Mouse (Mus musculus): ENCODE results near the gene Angptl2. TPM values are rescaled to one million over a fixed set of nuclear protein-coding genes. Genes with fewer than 3 reads are reported as not detected.
A peak's percentile ranks its signal among the peaks of the same experiment; 100 is the strongest.

Gene Angptl2
- polyA plus RNA-seq (2015; fragmentation: Nextera tagmentation; extraction: Ambion mirVana): 35.3 and 37.3 TPM in 2 replicates

DNA sequence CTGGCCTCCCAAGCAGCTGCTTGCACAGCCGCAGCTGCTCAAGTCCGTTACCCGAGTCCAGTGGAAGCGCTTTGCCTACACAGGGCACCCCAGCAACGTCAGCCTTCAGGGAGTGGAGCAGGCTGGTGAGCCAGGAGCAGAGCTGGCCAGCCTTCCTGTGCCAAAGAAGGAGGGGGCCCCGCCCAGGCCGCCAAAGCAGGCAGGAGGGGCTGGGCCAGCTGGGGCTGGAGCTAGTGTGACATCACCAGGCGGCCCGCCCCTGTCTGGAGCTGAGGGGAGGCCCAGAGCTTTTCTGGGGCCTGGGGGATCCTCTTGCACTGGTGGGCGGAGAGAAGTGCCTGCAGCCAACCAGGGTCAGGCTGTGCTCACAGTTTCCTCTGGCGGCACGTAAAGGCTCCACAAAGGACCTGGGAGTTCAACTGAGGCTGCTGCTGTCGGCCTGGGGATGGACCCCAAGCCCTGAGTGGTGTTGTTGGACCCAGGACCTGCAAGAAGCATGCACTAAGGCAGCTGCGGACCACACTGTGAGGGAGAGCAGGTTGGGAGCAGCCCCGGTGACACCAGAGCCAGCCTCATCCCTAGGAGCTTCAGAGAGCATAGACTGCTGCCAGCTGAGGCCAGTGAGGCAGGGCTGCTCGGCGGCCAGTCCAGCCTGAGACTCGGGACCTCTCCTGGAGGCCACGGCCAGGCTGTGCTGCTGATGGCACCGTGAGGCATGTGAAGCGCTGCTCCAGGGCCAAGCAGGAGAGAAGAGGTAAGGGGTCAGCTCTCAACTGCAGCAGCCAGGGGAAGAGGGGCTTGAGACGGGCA, at the start of gene Angptl2:
Gene Angptl2 (plus strand): TSS at position 370 of the 810 bp plus-strand sequence.
- H3K27me3 ChIP-seq (ENCODE audit: control insufficient read depth, insufficient read depth, low read length): no peaks in the 10 kb centered on the region
- H3K9ac ChIP-seq (ENCODE audit: low read length): peak within 1 kb of the TSS; percentile 67
- no peaks in the 10 kb centered on the region for H3K36me3 ChIP-seq (ENCODE audit: control insufficient read depth, insufficient read depth, low read length)
- WGBS: 4% methylated on average over 22 of the region's 22 CpGs
- DNase-seq (ENCODE audit: low spot score) (peak; percentile 92), ATAC-seq (ENCODE audit: low FRiP score, low TSS enrichment) (peak; percentile 93)
- H3K27ac ChIP-seq (replicated peaks): peak within 1 kb of the TSS; percentile 83
- TF ChIP-seq CTCF (IDR thresholded peaks at IDR 0.05; ENCODE audit: low read depth) (no peak; the same call in 1 of the 2 replicates), EP300 (optimal IDR thresholded peaks at IDR 0.05) (no peak)
- H3K4me2 ChIP-seq (replicated peaks; ENCODE audit: low read depth): peak within 1 kb of the TSS; percentile 62
- no peaks in the 10 kb centered on the region for H3K9me3 ChIP-seq (ENCODE audit: control insufficient read depth, low read length)
- 0 out of 2 replicates have a peak, but pooled peaks cover 3% of the 10 kb centered on the region for H3K4me1 ChIP-seq (replicated peaks; ENCODE audit: control insufficient read depth, insufficient read depth)
- H3K4me3 ChIP-seq (ENCODE audit: low read depth, low read length): peak within 1 kb of the TSS; percentile 50

DNA sequence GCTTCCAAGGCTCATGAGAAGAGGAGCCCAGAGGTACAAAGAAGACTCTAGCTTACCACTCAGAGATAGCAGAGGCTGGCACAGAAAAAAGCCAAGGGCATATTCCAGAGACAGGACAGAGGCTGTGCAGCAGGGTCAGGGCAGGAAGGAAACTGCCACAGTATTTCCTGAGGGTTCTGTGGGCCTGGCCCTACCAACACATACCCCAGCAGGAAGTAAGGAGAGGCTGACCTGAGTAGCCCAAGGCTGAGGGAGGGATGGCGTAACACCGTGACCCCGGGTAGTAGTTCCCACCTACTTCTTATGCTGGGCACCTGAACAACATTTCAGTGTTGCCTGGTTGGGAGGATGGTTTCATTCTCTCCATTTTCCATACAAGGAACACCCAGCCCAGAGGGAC, 48.8 kb upstream of the Angptl2 start:
- Histone ChIP-seq H3K4me3 (ENCODE audit: low read depth, low read length) (no peak overlapping the region), H3K27me3 (ENCODE audit: control insufficient read depth, insufficient read depth, low read length) (no peaks in the 10 kb centered on the region), H3K4me1 (replicated peaks; ENCODE audit: control insufficient read depth, insufficient read depth) (peaks cover 4% of the 10 kb centered on the region; the same call in 1 of the 2 replicates), H3K4me2 (replicated peaks; ENCODE audit: low read depth) (no peak overlapping the region), H3K9ac (ENCODE audit: low read length) (no peak overlapping the region), H3K9me3 (ENCODE audit: control insufficient read depth, low read length) (no peaks in the 10 kb centered on the region), H3K36me3 (ENCODE audit: control insufficient read depth, insufficient read depth, low read length) (0 out of 2 replicates have a peak, but pooled peaks cover under 1% of the 10 kb centered on the region), H3K27ac (replicated peaks) (no peak overlapping the region)
- DNase-seq (ENCODE audit: low spot score) (no peak), ATAC-seq (ENCODE audit: low FRiP score, low TSS enrichment) (no peak)
- 96% methylated on average over 3 of the region's 3 CpGs for WGBS
- no peak for TF ChIP-seq EP300 (optimal IDR thresholded peaks at IDR 0.05)
- no peak for TF ChIP-seq CTCF (IDR thresholded peaks at IDR 0.05; ENCODE audit: low read depth)

DNA sequence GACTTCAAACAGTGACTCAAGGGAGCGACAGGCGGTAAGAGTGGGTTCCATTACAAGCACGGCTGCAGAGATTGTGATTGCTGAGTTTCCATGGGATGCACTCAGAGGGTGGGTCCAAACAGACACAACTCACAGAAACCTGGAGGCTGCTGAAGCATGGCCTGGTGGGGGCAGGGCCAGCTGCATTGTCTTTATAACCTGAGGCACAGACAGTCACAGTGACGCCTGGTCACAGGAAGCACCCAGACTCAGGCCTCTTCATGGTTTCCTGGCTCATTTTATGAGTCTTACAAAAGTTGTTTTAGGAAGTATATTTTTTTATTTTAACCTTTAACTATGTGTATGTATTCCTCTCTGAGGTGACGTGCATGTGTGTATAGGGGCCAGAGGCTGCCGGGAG, 46.4 kb upstream of the Angptl2 start:
- Histone ChIP-seq H3K4me2 (replicated peaks; ENCODE audit: low read depth) (no peak overlapping the region), H3K36me3 (ENCODE audit: control insufficient read depth, insufficient read depth, low read length) (0 out of 2 replicates have a peak, but pooled peaks cover 6% of the 10 kb centered on the region), H3K4me3 (ENCODE audit: low read depth, low read length) (no peak overlapping the region), H3K27ac (replicated peaks) (no peak overlapping the region), H3K4me1 (replicated peaks; ENCODE audit: control insufficient read depth, insufficient read depth) (peaks cover 4% of the 10 kb centered on the region; the same call in 1 of the 2 replicates), H3K9ac (ENCODE audit: low read length) (no peak overlapping the region), H3K9me3 (ENCODE audit: control insufficient read depth, low read length) (no peaks in the 10 kb centered on the region), H3K27me3 (ENCODE audit: control insufficient read depth, insufficient read depth, low read length) (no peaks in the 10 kb centered on the region)
- ATAC-seq (ENCODE audit: low FRiP score, low TSS enrichment) (no peak), DNase-seq (ENCODE audit: low spot score) (no peak)
- WGBS: 71% methylated on average over 6 of the region's 6 CpGs
- TF ChIP-seq EP300 (optimal IDR thresholded peaks at IDR 0.05) (no peak), CTCF (IDR thresholded peaks at IDR 0.05; ENCODE audit: low read depth) (no peak)

DNA sequence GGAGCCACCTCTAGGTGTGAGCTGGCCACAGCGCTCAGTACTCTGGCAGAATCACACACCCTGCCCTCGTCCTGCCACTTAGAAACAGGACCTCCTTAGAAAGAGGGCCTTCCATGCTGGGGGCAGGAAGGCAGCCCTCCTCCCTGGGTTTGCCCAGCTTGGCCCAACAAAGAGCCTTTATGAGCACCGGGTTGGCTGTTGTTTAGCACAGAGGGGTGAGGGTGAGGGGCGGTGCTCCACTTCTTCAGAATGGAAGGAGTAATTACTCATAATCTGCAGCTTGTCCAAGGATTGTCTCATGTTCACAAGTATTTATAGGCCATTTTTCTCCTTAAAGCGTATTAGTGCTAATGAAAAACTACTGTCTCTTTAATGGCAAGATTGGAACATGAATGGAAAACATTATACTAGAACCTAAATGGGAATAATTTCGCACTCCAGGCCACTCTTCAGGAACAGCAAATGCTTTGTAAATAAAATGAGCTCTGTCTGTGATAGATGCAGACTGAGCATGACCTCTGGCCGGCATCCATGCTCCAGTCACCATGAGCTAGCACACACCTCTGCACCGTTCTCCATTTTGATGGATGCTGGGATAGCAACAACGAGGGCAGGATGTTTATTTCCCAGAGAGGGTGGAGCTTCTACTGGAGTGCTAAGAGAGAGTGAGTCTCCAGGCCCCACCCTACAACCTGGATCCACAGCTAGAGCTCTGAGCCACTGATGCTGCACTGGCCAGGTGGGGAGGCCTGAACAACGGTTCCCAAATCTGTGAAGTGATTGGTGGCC, 44.9 kb upstream of the Angptl2 start:
- ATAC-seq (ENCODE audit: low FRiP score, low TSS enrichment) (0 out of 2 replicates have a peak, but pooled peaks have one; percentile 43), DNase-seq (ENCODE audit: low spot score) (no peak)
- Histone ChIP-seq H3K27ac (replicated peaks) (no peak overlapping the region; the same call in 1 of the 2 replicates), H3K36me3 (ENCODE audit: control insufficient read depth, insufficient read depth, low read length) (0 out of 2 replicates have a peak, but pooled peaks cover 6% of the 10 kb centered on the region), H3K27me3 (ENCODE audit: control insufficient read depth, insufficient read depth, low read length) (no peaks in the 10 kb centered on the region), H3K9me3 (ENCODE audit: control insufficient read depth, low read length) (no peaks in the 10 kb centered on the region), H3K9ac (ENCODE audit: low read length) (no peak overlapping the region), H3K4me3 (ENCODE audit: low read depth, low read length) (no peak overlapping the region), H3K4me1 (replicated peaks; ENCODE audit: control insufficient read depth, insufficient read depth) (no peaks in the 10 kb centered on the region), H3K4me2 (replicated peaks; ENCODE audit: low read depth) (no peak overlapping the region)
- TF ChIP-seq CTCF (IDR thresholded peaks at IDR 0.05; ENCODE audit: low read depth): no peak
- no peak for TF ChIP-seq EP300 (optimal IDR thresholded peaks at IDR 0.05)
- 50% methylated on average over 10 of the region's 10 CpGs for WGBS

DNA sequence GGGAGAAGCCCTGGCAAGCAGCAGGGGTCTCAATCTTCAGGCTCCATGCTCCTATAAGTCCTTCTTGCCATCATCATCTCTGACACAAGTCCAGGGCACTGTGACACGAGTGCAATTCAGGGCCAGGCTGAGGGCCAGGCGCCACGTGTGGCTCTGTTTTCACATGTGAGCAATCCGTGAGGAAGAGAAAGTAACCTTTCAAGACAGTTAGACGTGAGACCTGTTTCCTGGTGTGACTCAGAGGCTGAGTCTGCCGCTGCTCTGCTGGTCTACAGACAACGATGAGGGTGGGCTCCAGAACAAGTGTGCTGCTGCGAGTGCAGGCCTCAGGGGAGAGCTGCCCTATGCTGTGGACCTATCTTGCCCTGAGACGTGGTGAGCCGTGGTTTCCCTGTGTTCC, 42.7 kb upstream of the Angptl2 start:
- TF ChIP-seq EP300 (optimal IDR thresholded peaks at IDR 0.05) (no peak), CTCF (IDR thresholded peaks at IDR 0.05; ENCODE audit: low read depth) (no peak)
- 69% methylated on average over 10 of the region's 10 CpGs for WGBS
- no peak overlapping the region for H3K4me2 ChIP-seq (replicated peaks; ENCODE audit: low read depth)
- H3K9ac ChIP-seq (ENCODE audit: low read length): no peak overlapping the region
- DNase-seq (ENCODE audit: low spot score) (no peak), ATAC-seq (ENCODE audit: low FRiP score, low TSS enrichment) (peak; percentile 41; the same call in 1 of the 2 replicates)
- 0 out of 2 replicates have a peak, but pooled peaks cover 6% of the 10 kb centered on the region for H3K36me3 ChIP-seq (ENCODE audit: control insufficient read depth, insufficient read depth, low read length)
- no peak overlapping the region for H3K4me3 ChIP-seq (ENCODE audit: low read depth, low read length)
- no peaks in the 10 kb centered on the region for H3K27me3 ChIP-seq (ENCODE audit: control insufficient read depth, insufficient read depth, low read length)
- no peaks in the 10 kb centered on the region for H3K9me3 ChIP-seq (ENCODE audit: control insufficient read depth, low read length)
- no peak overlapping the region for H3K27ac ChIP-seq (replicated peaks)
- no peaks in the 10 kb centered on the region for H3K4me1 ChIP-seq (replicated peaks; ENCODE audit: control insufficient read depth, insufficient read depth)
